Mouse (Mus musculus): ENCODE data around the gene Nuak1. TPM values are rescaled to one million over a fixed set of nuclear protein-coding genes. Genes with fewer than 3 reads are reported as not detected.

Gene Nuak1
- total and polyA plus RNA-seq, 3 experiments: 1.2 to 3.4 (median 1.6) TPM

GRCm38 (mm10) chr10:84357593-84357992 is 82.8 kb downstream of the Nuak1 start:
- no peak for DNase-seq (ENCODE audit: extremely low read depth)
- Histone ChIP-seq H3K4me3 (replicated peaks in 1 of 3; ENCODE audit: low read depth in 2 of 3, low read length in 2 of 3, poor library complexity in 1 of 3) (no peak overlapping the region), H3K9me3 (replicated peaks; ENCODE audit: low read length) (no peaks in the 10 kb centered on the region), H3K27ac (ENCODE audit: insufficient read depth, low read depth) (no peak overlapping the region), H3K79me2 (replicated peaks; ENCODE audit: control insufficient read depth, extremely low read depth, insufficient read depth, poor library complexity, severe bottlenecking) (no peaks in the 10 kb centered on the region), H3K4me2 (ENCODE audit: insufficient read depth, low read depth, poor library complexity, severe bottlenecking) (no peak overlapping the region), H3K4me1 (ENCODE audit: control insufficient read depth in 1 of 2, insufficient read depth in 2 of 2) (peaks cover 0 to 9% of the 10 kb centered on the region in 2 experiments; a peak in 2 of 4 replicates), H3K9ac (ENCODE audit: insufficient read depth, low read depth) (no peak overlapping the region), H3K27me3 (replicated peaks) (no peaks in the 10 kb centered on the region), H3K36me3 (replicated peaks in 1 of 2; ENCODE audit: control insufficient read depth in 1 of 2, insufficient read depth in 1 of 2, low read length in 1 of 2) (no peaks in the 10 kb centered on the region)
- no peak for TF ChIP-seq EP300 (IDR thresholded peaks at IDR 0.05; ENCODE audit: low read length)
- TF ChIP-seq CHD2 (IDR thresholded peaks at IDR 0.05; ENCODE audit: low read length): no peak
- no peak for TF ChIP-seq ZNF384 (IDR thresholded peaks at IDR 0.05; ENCODE audit: low read depth, low read length)
- no peak for TF ChIP-seq PAX5 (IDR thresholded peaks at IDR 0.05; ENCODE audit: low read length)
- TF ChIP-seq HCFC1 (IDR thresholded peaks at IDR 0.05; ENCODE audit: low read depth, low read length): no peak
- no peak for TF ChIP-seq RCOR1 (conservative IDR thresholded peaks at IDR 0.05; ENCODE audit: low read depth, low read length)
- TF ChIP-seq TBP (conservative IDR thresholded peaks at IDR 0.05; ENCODE audit: low read depth, low read length): no peak
- no peak for TF ChIP-seq MAFK (IDR thresholded peaks at IDR 0.05; ENCODE audit: insufficient replicate concordance, low read length)
- dilution Hi-C loops (cut with MboI; ENCODE audit: extremely low pct_ligation_motif_present, extremely low pct_unique_long_range_greater_than_20kb, low sequenced_read_pairs) (no loop called here), in situ Hi-C loops (cut with MboI; ENCODE audit: low pct_ligation_motif_present, low pct_unique_long_range_greater_than_20kb, low sequenced_read_pairs) (no loop called here)

DNA sequence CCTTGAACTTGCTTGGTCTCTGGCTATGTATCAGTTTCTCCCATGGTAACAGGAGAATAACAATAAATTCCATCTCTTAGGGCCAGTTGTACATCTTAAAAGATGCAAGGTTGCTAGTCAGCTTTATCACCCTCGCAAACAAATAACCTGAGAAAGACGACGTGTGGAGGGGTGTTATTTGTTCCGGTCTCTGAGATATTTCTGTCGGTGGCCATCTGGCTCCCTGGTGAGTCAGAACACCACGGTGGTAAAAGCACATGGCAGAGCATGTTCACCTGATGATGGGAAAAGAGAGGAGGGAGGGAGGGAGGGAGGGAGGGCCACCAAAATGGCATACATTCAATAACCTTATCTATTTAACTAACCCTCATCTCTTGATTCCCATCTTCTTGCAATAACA is 86.1 kb downstream of the Nuak1 start:
- in situ Hi-C loops (cut with MboI; ENCODE audit: low pct_ligation_motif_present, low pct_unique_long_range_greater_than_20kb, low sequenced_read_pairs): no loop called here
- TF ChIP-seq IRF4 (IDR thresholded peaks at IDR 0.05; ENCODE audit: low read depth, low read length) (no peak), PAX5 (IDR thresholded peaks at IDR 0.05; ENCODE audit: low read length) (no peak), NELFE (IDR thresholded peaks at IDR 0.05; ENCODE audit: low read depth, low read length) (no peak), ZC3H11A (IDR thresholded peaks at IDR 0.05; ENCODE audit: low read depth, low read length) (no peak), POLR2AphosphoS2 (IDR thresholded peaks at IDR 0.05; ENCODE audit: low read depth, low read length) (no peak), ZKSCAN1 (IDR thresholded peaks at IDR 0.05; ENCODE audit: borderline replicate concordance, low read depth, low read length) (no peak), KAT2A (IDR thresholded peaks at IDR 0.05; ENCODE audit: insufficient replicate concordance, low read length) (no peak), RAD21 (IDR thresholded peaks at IDR 0.05; ENCODE audit: low read depth, low read length) (no peak), CHD1 (IDR thresholded peaks at IDR 0.05; ENCODE audit: low read depth, low read length) (no peak), USF1 (IDR thresholded peaks at IDR 0.05; ENCODE audit: low read depth, low read length) (no peak), BHLHE40 (IDR thresholded peaks at IDR 0.05; ENCODE audit: low read depth, low read length) (no peak), TBP (conservative IDR thresholded peaks at IDR 0.05; ENCODE audit: low read depth, low read length) (no peak), USF2 (conservative IDR thresholded peaks at IDR 0.05; ENCODE audit: low read depth, low read length) (no peak), CHD2 (IDR thresholded peaks at IDR 0.05; ENCODE audit: low read length) (no peak), E2F4 (IDR thresholded peaks at IDR 0.05; ENCODE audit: insufficient replicate concordance, low read depth, low read length) (no peak), NRF1 (IDR thresholded peaks at IDR 0.05; ENCODE audit: low read depth, low read length) (no peak), EP300 (IDR thresholded peaks at IDR 0.05; ENCODE audit: low read length) (no peak), RCOR1 (conservative IDR thresholded peaks at IDR 0.05; ENCODE audit: low read depth, low read length) (no peak), POLR2A (IDR thresholded peaks at IDR 0.05; ENCODE audit: low read depth, low read length) (no peak), MYC (IDR thresholded peaks at IDR 0.05; ENCODE audit: low read depth, low read length) (0 out of 2 replicates have a peak, but pooled peaks have one; percentile 47), ZNF384 (IDR thresholded peaks at IDR 0.05; ENCODE audit: low read depth, low read length) (no peak), MEF2A (IDR thresholded peaks at IDR 0.05; ENCODE audit: borderline replicate concordance, low read depth, low read length) (peak; percentile 47; the same call in 1 of the 2 replicates), MAX (IDR thresholded peaks at IDR 0.05; ENCODE audit: low read length) (peak; percentile 47; the same call in 1 of the 2 replicates), TCF12 (IDR thresholded peaks at IDR 0.05; ENCODE audit: low read depth, low read length) (no peak)
- Histone ChIP-seq H3K36me3 (replicated peaks in 1 of 2; ENCODE audit: control insufficient read depth in 1 of 2, insufficient read depth in 1 of 2, low read length in 1 of 2) (no peaks in the 10 kb centered on the region), H3K9ac (ENCODE audit: insufficient read depth, low read depth) (no peak overlapping the region), H3K4me2 (ENCODE audit: insufficient read depth, low read depth, poor library complexity, severe bottlenecking) (no peak overlapping the region), H3K27ac (ENCODE audit: insufficient read depth, low read depth) (no peak overlapping the region), H3K4me3 (replicated peaks in 1 of 3; ENCODE audit: low read depth in 2 of 3, low read length in 2 of 3, poor library complexity in 1 of 3) (no peak overlapping the region), H3K9me3 (replicated peaks; ENCODE audit: low read length) (no peaks in the 10 kb centered on the region), H3K79me2 (replicated peaks; ENCODE audit: control insufficient read depth, extremely low read depth, insufficient read depth, poor library complexity, severe bottlenecking) (no peaks in the 10 kb centered on the region), H3K4me1 (ENCODE audit: control insufficient read depth in 1 of 2, insufficient read depth in 2 of 2) (peaks cover 0 to 9% of the 10 kb centered on the region in 2 experiments; a peak in 2 of 4 replicates), H3K27me3 (replicated peaks) (no peaks in the 10 kb centered on the region)
- peak; percentile 21 for DNase-seq (ENCODE audit: extremely low read depth)
- dilution Hi-C loops (cut with MboI; ENCODE audit: extremely low pct_ligation_motif_present, extremely low pct_unique_long_range_greater_than_20kb, low sequenced_read_pairs): no loop called here

All from CH12.LX (cell line).